In the genomic region with DNA sequence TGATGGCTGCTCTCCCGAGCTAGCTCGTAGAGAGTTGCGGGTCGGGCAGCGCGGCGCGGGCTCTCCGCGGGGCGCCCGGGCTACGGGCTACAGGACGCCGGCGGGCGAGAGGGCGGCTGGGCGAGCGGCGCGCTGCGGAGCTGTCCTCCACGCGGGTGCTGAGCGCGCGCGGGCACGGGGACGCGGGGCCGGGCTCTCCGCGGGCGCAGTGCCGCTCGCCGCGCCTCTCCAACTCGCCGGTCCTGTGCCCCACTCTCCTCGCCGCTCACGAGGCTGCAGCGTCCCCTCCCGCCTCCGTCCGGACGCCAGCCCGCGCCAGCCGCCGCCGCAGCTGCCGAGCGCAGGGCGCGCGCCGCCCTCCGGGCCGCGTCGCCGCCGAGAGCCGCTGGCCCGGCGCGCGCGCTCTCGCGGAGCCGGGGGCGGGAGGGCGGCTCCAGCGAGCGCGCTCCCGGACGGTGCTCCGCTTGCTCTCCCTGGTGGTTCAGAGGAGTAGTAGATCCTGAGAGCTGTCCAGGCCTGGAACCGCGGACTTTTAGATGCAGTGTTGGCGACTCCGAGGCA, we compare ENCODE assay signal across 7 mouse cellular contexts. TPM values are rescaled to one million over a fixed set of nuclear protein-coding genes. Genes with fewer than 3 reads are reported as not detected.
A peak's percentile ranks its signal among the peaks of the same experiment; 100 is the strongest.
DNase-seq lines count a peak whose midpoint lies in the region; ATAC-seq lines count a peak whose summit lies in the region.

Gene Pex5l, minus strand, starts transcription at position 347 of the 561 bp plus-strand sequence.

- H3K27me3 ChIP-seq in intestine, embryonic 15.5 days (replicated peaks), result peaks cover 14% of the 10 kb centered on the region
- peaks cover 32% of the 10 kb centered on the region for H3K27me3 ChIP-seq in midbrain, embryonic 13.5 days
- peaks cover 8% of the 10 kb centered on the region; the same call in 1 of the 2 replicates for H3K27me3 ChIP-seq in stomach, embryonic 16.5 days (ENCODE audit: control insufficient read depth, insufficient read depth, low read length)

- peak within 1 kb of the TSS; percentile 59 for H3K4me3 ChIP-seq in intestine, embryonic 15.5 days (replicated peaks)
- peak within 1 kb of the TSS; percentile 71 for H3K4me3 ChIP-seq in midbrain, embryonic 13.5 days (replicated peaks)
- peak within 1 kb of the TSS; percentile 61 for H3K4me3 ChIP-seq in stomach, embryonic 16.5 days (replicated peaks; ENCODE audit: low read length)

- intact Hi-C loops in gastrocnemius, postnatal 14 days (cut with DNase I; ENCODE audit: low total_unique reads), result no loop called here
- intact Hi-C loops in left cerebral cortex, postnatal 10 days (cut with DNase I), result loop anchor here (5.0 kb wide), 3 partner anchors 101 to 254 kb away; no protein-coding TSS in a partner anchor

- WGBS in intestine, embryonic 15.5 days, result under 1% methylated on average over 59 of the region's 88 CpGs
- under 1% methylated on average over 70 of the region's 88 CpGs for WGBS in midbrain, embryonic 13.5 days
- WGBS in stomach, embryonic 16.5 days, result under 1% methylated on average over 79 of the region's 88 CpGs

- peak; percentile 97 for ATAC-seq in intestine, embryonic 15.5 days
- ATAC-seq in midbrain, embryonic 13.5 days, result peak; percentile 95
- ATAC-seq in stomach, embryonic 16.5 days (ENCODE audit: insufficient read depth, low FRiP score), result peak; percentile 92

- no peaks in the 10 kb centered on the region for H3K36me3 ChIP-seq in intestine, embryonic 15.5 days
- H3K36me3 ChIP-seq in midbrain, embryonic 13.5 days, result no peaks in the 10 kb centered on the region
- H3K36me3 ChIP-seq in stomach, embryonic 16.5 days (ENCODE audit: control insufficient read depth, insufficient read depth, low read length), result no peaks in the 10 kb centered on the region

- H3K4me2 ChIP-seq in intestine, embryonic 15.5 days (replicated peaks), result peak within 1 kb of the TSS; percentile 89
- H3K4me2 ChIP-seq in midbrain, embryonic 13.5 days (replicated peaks), result peak within 1 kb of the TSS; percentile 94
- H3K4me2 ChIP-seq in stomach, embryonic 16.5 days (ENCODE audit: low read depth, low read length), result peak within 1 kb of the TSS; percentile 95

- DNase-seq in adrenal gland, postnatal 36 days, result peak; percentile 64 to 76
- peak; percentile 35 to 60 for DNase-seq in cerebellum, postnatal 4 days (ENCODE audit: low spot score in 2 of 2)
- DNase-seq in gastrocnemius, postnatal 14 days, result peak; percentile 34
- peak; percentile 36 to 80 for DNase-seq in left cerebral cortex, postnatal 10 days (ENCODE audit: extremely low spot score in 1 of 2, low spot score in 2 of 2)

- H3K27ac ChIP-seq in intestine, embryonic 15.5 days, result no peak within 1 kb of the TSS
- no peak within 1 kb of the TSS; the same call in 1 of the 2 replicates for H3K27ac ChIP-seq in midbrain, embryonic 13.5 days
- H3K27ac ChIP-seq in stomach, embryonic 16.5 days (ENCODE audit: low read length), result no peak within 1 kb of the TSS

- H3K9ac ChIP-seq in intestine, embryonic 15.5 days, result 0 out of 2 replicates have a peak within 1 kb of the TSS, but pooled peaks have one; percentile 8
- H3K9ac ChIP-seq in midbrain, embryonic 13.5 days (replicated peaks), result peak within 1 kb of the TSS; percentile 73
- H3K9ac ChIP-seq in stomach, embryonic 16.5 days (ENCODE audit: low read length), result peak within 1 kb of the TSS; percentile 46; the same call in 1 of the 2 replicates

- no peaks in the 10 kb centered on the region for H3K9me3 ChIP-seq in intestine, embryonic 15.5 days
- no peaks in the 10 kb centered on the region for H3K9me3 ChIP-seq in midbrain, embryonic 13.5 days
- H3K9me3 ChIP-seq in stomach, embryonic 16.5 days (replicated peaks; ENCODE audit: control insufficient read depth, low read length), result no peaks in the 10 kb centered on the region

- 0 out of 2 replicates have a peak, but pooled peaks cover 7% of the 10 kb centered on the region for H3K4me1 ChIP-seq in intestine, embryonic 15.5 days (replicated peaks)
- peaks cover 9% of the 10 kb centered on the region for H3K4me1 ChIP-seq in midbrain, embryonic 13.5 days (replicated peaks)
- no peaks in the 10 kb centered on the region; the same call in 1 of the 2 replicates for H3K4me1 ChIP-seq in stomach, embryonic 16.5 days (ENCODE audit: control insufficient read depth, insufficient read depth, low read length)

RNA-seq across cellular contexts. Expression of gene Pex5l, which starts in this region (rescaled TPM):
- total RNA-seq in adrenal gland, postnatal 36 days (2021), result 1 to 10 TPM; 1.1 to 3.6 TPM
- 1 to 10 TPM in 1 of 2 experiments, under 1 TPM in 1; 0.55 to 1.1 TPM for total RNA-seq in gastrocnemius, postnatal 14 days (2021)
- polyA plus RNA-seq in intestine, embryonic 15.5 days (2015; fragmentation: Nextera tagmentation; extraction: Ambion mirVana), result 0.36 and 0.38 TPM in 2 replicates
- 100 to 1,000 TPM; 131 to 134 TPM for total RNA-seq in left cerebral cortex, postnatal 10 days (2021)
- 1.5 and 1.6 TPM in 2 replicates for polyA plus RNA-seq in midbrain, embryonic 13.5 days (2015; fragmentation: Nextera tagmentation; extraction: Ambion mirVana)
- 0.41 and 0.47 TPM in 2 replicates for polyA plus RNA-seq in stomach, embryonic 16.5 days (2015; fragmentation: Nextera tagmentation; extraction: Ambion mirVana)

Comparison
In these comparisons a context has a peak if more than half of its experiments do, and no peak if none do; other contexts are left out.
1. RNA of gene Pex5l (total RNA-seq): 131 to 134 TPM in left cerebral cortex, postnatal 10 days; 1.1 to 3.6 TPM in adrenal gland, postnatal 36 days and 0.55 to 1.1 TPM in gastrocnemius, postnatal 14 days; every median in the first group is over 10 times any median in the second.
2. Peak in ATAC-seq, H3K4me3 ChIP-seq, H3K9ac ChIP-seq and H3K4me2 ChIP-seq in intestine, embryonic 15.5 days; RNA of the gene not detected or under 1 TPM.
3. Peak in ATAC-seq, H3K4me3 ChIP-seq, H3K9ac ChIP-seq and H3K4me2 ChIP-seq in stomach, embryonic 16.5 days; RNA of the gene not detected or under 1 TPM.
4. H3K9ac ChIP-seq: peak in every context shown above with its lines; median percentile 73 in midbrain, embryonic 13.5 days; 46 in stomach, embryonic 16.5 days; 8 in intestine, embryonic 15.5 days.
5. Peak in every context shown above with its lines, with median percentiles within 50 percentile points of each other: DNase-seq, ATAC-seq, H3K4me2 ChIP-seq and H3K4me3 ChIP-seq.